Mouse (Mus musculus): ENCODE data around the gene Lactbl1.

Lactbl1 gene

DNA sequence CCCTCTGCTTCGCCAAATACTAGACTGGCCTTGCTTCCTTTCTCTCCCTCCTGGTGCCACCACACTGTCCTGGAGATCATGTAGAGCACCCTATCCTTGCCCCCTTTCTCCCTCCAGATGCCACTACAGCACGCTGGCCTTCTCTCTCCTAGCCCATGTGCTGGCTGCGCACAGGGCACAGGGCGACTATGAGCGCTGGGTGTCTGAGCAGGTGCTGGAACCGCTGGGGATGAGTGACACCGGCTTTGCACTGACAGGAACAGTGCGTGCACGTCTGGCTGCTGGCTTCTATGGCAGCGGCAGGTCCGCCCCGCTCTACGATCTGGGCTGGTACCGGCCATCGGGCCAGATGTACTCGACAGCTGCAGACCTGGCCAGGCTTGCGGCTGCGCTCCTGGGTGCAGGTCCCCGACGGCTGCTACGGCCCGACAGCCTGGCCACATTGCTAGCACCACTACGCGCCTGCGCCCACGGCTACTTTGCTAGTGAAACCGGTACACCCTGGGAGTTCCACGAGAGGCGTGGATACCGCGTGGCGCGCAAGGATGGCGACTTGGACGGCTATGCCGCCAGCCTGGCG lies 14.7 kb downstream of the Lactbl1 start:
- DNase-seq, result no peak

DNA sequence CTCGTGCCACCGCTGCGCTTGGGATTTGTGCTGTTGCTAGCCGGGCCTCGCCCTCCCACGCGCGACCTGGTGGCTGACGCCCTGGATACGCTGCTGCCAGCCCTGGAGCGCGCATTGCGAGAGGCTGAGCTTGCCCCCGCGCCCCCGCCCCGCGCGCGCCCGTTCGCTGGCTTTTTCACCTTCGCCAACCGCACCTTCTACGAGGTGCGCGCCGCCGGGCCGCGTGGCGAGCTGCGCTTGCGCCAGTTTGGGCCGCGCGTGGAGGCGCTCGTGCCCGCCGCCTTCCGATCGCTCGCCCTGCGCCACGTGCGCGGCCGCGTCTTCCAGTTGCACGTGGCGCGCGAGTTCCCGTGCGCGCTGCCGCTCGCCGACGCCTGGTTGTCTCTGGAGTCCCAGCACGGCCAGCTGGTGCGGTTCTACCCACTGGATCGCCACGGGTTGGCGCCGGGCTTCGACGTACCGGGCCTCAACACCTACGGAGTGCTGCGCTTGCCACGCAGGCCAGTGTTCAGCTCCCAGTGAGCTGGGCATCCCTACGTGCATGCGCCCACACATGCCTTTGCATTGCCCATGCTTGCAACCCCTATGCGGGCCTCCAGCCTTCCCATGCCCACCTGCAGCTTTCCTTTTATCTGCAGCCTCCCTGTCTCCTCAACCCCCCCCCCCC lies 15.3 kb downstream of the Lactbl1 start:
- DNase-seq, result no peak

DNA sequence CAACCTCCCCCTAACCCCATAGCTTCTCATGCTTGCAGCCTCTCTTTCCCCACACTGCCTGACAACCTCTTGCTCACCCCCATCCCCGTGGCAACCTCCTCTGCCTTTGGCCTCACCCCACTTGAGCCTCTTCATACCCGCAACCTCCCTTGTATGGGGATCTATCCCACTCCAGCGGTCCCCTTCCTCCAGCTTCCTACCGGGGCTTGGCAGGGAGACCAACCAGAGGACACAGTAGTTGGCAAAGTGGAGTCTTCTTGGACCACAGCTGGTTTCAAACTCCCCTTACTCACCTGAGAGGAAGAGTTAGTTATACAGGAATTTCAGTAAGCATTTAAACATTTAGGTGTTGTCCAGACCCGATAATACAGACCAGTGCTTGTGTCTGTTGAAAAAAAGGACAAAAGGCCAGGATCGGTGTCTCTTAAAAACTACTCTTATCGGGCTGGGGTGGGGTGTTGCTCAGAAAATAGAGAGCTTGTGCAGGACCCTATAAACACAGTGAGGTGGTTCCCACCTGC lies 15.9 kb downstream of the Lactbl1 start:
- DNase-seq, result no peak

DNA sequence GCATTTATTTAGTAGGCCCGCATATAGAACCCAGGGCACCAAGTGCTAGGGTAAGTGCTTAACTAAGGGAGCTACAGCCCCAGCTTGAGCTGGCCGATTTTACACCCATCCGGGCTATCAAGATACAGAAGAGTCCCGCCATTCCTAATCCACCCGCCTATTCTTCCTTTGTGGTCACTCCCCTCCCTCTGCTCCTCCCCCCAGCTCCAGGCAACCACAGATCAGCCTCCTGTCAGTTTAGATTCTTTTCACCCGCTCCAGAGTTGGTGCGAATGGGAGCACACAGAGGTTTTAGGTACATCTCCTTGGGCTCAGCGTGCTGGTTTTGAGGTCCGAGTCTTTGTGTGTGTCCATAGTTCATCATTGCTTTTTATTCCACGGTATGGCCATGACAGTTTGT lies 16.5 kb downstream of the Lactbl1 start:
- no peak for DNase-seq

DNA sequence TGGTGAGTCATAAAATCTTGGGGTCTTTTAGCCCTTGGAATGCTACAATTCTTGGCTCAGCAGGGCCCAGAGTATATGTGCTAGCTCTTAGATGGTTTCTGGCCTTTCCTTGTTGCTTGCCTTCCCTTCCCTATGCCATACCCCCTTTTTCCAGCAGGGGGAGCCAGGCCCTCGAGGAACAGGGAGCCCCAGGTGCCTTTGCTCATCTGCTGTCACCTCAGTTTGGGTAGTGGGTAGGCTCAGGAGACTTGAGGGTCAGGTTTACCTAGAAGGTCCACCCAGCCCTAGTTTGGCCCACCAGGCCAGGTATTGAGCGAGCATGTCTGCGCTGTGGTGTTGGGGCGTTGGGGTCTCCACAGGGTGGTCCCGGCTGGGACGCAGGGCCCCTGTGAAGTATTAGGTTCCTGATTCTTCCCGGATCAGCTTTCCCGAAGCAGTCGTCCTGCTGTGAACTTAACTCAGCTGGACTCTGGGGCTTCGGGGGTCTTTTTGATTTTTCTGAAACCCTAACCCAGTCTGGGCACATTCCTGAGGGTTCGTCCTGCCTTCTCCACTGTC lies 26.6 kb downstream of the Lactbl1 start:
- peak; percentile 90 for DNase-seq

DNA sequence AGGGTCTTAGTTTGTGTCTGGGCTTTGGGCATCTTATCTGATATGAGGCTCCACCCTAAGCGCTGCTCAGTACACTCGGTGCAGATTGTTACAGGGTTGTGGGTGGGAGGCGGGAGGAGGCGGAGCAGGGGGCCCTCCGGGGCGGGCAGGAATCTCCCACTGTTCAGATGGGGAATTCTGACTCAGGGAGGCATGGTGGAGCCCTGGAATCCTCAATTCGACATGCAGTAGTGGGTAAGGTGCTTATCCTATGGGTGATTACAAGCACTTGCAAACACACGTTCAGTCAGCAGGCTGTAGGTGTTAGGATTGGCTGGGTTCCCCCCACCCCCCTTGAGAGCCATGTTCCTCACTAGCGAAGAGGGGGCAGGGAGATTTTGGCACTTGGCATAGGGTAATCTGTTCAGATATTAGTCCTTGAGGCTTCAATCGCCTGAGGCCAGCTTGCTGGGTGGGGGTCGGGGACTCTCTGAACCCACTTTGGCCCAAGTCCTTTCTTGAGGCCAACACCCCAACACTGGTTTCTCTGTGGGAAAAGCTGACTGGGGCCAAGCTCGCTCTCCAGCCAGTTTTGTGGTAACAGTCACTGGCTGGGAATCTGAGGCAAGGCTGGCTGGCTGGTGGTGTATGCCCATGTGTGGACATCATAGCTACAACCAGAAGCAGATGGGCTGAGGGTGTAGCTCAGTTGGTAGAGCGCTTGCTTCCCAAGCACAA lies 27.2 kb downstream of the Lactbl1 start:
- no peak for DNase-seq

DNA sequence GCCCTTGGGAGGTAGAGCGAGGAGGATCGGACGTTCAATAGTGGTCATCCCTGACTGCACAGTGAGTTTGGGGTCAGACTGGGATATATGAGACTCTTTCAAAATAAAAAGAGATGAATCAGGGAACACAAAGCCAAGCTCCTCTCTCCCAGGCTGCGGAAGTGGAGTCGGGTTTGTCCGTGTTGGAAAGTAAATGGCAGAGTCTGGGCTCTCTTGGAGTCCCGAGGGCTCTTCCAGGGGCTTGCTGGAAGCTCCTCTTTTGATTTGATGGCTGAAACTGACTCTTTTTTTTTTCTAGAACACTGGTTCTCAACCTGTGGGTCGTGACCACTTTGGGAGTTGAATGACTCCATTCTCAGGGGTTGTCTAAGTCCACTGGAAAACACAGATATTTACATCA lies 27.8 kb downstream of the Lactbl1 start:
- DNase-seq, result no peak

DNA sequence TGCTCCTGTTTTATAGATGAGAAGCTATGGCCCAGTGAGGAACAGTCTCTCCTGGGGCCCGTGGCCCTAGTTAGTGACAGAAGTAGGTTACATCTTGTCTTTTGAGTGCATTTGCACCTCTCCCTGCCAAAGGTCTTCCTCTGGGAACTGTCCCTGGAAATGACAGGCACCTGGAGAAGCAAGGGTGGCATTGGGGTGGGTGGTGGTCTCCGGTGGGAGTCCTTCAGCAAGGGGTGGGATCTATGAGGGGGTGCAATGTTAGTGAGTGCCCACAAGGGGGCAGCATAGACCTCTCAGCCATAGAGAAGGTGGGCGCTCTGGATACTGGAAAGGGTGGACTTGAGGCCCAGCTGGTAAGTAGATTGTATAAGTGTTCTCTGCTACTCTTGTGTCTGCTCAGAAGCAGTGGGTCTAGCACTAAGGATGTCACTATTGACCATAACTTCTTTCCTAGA lies 29.0 kb downstream of the Lactbl1 start:
- peak; percentile 49 for DNase-seq

DNA sequence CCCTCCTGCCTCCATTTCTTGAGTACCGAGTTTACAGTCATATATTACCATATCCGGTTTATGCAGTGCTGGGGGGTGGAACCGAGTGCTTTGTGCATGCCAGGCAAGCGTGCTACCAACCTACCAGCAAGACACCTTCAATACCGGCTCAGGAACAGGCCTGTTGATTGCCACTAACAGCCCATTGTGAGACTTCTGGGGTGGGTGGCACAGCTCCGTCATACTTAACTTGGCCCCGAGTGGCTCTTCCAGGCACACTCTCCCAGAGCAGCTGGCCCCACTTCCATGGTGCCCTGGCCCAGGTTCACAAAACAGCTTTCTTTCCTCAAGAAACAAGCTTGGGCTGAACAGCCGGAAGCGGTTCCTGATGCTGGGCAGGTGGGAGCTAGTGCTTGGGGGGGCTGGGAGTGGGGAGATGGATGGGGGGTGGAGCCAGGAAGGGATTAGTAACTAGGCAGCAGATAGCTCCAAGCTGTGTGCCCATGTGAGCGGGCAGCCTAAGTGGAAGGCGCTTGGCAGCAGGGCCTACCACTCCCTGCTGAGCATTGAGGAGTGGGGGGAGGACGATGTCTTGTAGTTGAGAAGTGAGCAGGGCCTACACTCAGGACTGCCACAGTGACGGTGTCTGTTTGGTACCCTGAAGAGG lies 29.6 kb downstream of the Lactbl1 start:
- peak; percentile 54 for DNase-seq

DNA sequence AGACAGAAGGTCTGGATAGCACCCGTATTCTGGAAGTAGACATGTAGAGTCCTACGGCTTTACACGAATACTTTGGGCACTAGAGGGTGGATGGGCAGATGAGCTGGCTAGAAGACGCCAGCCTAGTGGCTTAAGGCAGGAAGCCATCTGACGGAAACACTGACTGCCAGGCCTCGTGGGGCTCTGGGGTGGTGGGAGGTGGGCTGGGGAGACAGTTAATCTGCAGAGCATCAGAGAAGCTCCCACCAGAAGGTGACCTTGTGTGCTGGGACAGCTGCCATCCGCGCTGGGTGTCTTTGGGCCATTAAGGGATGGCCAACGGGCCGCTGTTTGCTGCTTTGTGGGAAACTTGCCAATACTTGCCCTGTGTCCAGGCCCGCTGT lies 30.1 kb downstream of the Lactbl1 start:
- peak; percentile 51 for DNase-seq

DNA sequence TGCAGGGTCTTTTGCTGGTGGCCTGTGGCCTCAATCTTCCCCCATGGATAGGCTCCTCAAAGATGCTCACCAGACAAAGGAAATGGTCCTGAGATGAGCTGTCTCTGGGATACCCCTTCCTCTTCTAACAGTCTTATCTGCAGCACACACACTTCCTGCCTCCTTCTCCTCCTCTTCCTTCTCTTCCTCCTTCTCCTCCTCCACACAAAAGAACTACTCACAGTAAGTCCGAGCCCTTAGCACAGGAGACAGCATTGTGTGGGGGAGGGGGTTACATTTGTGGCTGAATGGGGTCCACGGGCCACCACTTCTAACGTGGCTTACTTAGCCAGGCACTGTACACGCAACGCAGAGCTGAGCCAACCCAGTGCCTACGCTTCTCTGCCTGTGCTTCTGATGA lies 30.6 kb downstream of the Lactbl1 start:
- no peak for DNase-seq

DNA sequence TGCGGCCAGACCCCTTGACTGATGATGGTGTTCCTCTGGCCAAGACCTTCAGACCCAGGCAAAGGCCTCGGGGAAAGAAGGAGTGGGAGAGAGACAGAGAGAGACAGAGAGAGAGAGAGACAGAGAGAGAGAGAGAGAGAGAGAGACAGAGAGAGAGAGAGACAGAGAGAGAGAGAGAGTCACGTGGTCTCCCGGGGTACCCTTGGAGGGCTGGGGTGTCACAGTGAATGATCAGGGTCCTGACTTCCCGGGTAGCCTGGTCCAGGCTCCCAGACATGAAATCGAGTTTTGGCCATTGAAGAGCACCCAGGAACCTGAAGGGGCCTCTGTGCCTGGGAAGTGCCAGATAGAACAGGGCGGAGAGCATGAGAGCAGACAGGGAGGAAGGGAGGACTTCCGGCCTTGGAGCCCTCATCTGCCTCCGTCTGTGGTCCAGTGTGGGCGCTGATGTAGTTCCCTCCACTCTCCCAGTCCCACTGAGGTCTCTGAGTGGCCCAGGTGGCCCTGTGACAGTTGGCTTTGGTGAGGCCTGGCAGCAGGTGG lies 31.3 kb downstream of the Lactbl1 start:
- no peak for DNase-seq

DNA sequence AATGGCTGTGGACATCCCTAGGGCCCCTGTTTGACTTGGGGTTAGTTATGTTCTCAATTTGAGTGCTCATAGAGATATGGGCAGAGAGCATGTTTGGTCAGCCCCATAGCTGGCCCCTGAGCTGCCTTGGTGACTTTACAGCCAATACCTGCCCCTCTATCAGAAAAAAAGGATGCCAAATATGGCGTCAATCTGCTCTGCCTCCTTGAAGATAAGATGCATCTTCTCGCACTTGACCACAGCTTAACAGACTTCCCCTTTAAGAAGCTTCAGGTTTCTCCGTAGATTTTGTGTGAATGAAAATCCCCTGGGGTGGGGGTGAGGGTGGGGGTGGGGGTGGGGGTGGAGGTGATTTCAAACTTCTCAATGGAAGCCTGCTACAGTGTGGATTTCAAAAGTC lies 35.5 kb downstream of the Lactbl1 start:
- no peak for DNase-seq

DNA sequence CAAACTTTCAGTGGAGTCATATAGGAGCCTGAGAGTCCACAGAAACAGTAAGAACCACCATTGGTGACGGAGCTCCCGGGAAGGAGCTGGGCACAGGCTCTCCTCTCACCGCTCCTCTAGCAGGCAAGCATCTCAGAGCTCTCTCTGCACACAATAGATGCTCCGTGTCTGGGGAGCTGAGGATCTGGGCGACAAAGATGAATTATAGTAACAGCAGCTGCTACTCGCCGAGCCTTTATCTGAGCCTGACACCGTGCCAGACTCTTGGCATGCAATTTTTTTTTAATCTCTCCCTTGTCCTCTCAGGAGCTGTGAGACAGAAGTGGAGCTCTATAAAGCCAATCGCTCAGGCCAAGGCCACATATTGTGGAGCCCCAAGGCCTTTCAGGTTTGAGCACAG lies 42.6 kb downstream of the Lactbl1 start:
- peak; percentile 56 for DNase-seq

DNA sequence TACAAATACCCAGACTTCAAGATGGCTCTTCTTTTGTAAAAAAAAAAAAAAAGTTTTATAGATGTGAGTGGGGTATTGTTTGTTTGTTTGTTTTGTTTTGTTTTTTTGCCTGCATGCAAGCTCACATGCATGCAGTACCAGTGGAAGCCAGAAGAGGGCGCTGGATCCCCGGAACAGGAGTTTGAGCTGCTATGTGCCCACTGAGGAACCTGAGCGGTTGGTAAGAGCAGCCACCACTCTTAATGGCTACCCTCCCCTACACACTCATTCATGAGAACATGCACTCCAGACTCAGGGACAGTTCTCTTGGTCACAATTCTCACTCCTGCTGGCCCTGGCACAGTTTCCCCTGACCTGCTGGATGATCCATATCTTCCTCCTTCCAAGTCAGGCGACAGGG lies 43.6 kb downstream of the Lactbl1 start:
- DNase-seq, result no peak

DNA sequence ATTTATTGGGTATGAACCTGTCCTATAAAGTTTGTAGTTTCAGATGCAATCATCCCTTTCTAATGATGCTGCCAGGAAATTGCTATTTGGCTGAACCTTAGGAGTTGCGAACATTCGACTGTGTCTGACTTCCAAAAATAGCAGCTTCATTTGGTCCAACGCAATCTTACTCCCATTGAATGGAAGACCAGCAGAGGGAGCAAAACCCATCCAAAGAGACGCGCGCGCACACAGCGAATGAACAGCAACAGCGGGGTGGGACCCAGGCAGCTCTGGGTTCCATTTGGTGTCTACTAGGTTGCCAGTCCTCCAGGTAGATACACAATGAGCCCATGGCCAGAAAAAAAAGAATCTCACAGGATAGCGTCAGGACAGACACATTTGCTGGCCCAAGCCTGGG lies 45.3 kb downstream of the Lactbl1 start:
- no peak for DNase-seq

DNA sequence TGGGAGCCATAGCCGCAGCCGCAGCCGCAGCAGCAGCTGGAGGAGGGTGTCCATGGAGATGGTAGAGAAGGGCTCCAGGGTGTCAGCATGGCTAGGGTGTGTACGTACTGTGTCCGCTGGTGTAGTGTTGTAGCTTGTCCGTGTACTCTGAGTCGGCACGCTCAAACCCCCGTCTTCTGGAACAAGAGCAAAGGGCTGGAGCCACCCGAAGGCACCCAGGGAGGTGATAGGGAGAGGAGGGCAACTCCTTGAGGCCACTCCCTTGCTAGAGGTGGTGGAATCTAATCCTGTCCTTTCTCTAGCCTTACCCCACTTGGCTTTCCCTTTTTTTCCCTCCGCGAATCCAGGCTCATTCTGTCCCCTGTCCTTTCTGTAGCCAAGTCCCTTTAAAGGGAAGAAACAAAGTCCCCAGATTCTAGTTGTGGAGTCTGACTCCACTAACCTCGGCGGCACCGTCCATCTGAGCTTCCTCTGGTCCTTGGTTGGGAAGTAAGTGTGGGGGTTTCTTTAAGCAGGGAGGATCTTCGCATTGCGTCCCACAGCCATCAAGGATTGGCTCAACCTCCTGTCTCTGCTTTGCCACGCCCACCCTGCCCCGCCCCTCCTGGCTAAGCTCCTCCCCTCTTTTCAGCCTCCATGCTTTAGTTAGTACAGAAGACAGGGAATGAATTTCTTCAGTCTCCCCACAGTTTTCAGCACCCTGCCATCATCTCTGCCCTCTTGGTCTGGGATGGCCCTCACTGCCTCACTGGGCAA lies 50.1 kb downstream of the Lactbl1 start:
- no peak for DNase-seq

DNA sequence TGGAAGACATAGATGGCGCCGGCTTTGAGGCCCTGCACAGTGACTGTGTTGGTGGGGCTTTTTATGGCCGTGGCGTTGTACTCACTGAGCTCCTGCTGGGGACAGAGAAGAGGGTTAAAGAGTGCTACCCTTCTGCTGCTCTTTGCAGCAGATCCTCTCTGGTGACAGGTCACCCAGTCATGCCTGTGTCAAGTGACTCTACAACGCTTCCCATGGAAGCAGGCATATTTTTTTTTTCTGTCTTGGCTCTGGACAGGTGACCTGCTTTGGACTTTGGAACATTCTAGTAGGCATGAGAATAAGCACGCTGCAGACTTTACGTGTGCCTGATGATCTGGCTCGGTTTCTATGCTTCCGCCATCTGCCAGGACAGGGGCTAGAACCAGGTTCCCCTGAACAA lies 53.0 kb downstream of the Lactbl1 start:
- no peak for DNase-seq

DNA sequence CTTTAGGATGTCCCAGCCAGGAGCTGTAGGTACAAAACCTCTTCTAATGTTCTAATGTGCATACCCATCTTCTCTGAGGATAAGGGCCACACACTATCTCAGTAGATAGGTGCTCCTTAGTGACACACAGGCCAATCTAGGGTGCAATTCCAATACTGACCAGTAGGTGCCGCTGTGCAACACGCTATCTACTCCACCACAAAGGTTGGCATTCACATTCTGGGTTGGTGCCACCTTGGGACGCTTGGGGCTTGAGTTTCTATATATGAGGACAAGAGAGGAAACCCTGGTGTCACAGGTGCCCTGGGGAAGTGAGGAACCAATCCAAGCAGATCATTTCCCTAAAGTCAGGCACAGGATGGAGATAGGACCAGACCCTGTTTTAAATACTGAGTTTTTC lies 56.1 kb downstream of the Lactbl1 start:
- DNase-seq, result peak; percentile 97

DNA sequence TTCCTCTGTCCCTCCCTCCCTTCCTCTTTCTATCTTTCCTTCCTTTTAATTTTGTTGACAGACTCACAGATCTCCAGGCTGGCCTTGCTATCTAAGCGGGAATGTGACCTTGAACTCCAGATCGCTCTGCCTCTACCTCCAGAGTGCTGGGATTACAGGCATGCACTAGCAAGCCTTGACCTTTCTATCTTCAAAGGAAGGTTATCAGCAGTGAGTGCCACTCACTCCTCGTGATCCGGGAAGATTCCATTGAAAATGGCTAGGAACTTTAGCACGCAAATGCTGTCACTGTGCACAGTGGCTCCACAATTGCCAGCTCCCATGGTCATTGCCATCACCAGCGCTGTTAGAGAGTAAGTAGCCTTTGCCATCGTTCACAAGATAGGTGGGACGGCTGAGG lies 56.8 kb downstream of the Lactbl1 start:
- no peak for DNase-seq

DNA sequence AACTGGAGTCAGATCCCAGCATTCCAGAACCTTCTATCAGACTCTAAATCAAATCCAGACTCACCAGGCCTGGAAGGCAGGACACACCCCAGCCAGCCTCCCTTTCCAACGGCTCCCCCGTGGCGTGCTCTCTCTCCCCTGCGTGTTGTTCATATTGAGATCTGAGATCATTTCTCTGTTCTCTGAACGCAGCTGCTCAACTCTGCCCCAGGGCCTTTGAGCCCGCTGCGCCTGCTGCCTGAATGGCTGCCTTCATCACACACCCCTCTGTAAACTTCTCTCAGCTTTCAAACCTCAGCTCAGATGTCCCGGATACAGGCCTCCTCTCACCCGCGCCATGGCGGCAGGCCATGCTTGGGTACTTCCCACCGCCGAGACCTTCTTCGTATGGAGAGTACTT lies 58.2 kb downstream of the Lactbl1 start:
- DNase-seq, result no peak

DNA sequence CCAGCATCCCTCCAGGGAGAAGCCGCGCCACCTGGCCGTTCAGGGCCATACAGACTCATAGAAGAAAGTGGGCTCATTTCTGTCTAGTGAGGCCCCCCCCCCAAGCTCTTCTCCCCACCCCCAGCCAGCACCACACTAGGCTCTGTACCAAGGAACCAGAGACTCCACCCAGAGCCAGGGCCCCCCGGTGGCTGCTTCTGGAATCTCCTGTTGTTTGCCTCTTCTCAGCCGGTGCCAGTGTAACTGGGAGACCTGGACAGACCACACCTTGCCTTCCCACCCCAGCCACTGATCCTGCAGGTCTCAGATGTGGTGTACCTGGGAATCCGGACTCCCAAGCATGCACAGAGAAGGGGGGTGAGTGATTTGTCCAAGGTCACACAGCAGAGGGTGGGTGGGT lies 62.1 kb downstream of the Lactbl1 start:
- DNase-seq, result no peak
